Mouse (Mus musculus) stomach, postnatal 0 days (tissue): ENCODE data around the gene Gabrg3. TPM values are rescaled to one million over a fixed set of nuclear protein-coding genes. Genes with fewer than 3 reads are reported as not detected.

Source experiments
- ATAC-seq: fragments of 200-750 bp; cut with Nextera tagmentation; 2 replicates; pipeline ENCODE4 v1.8.0; 2017; ENCODE audit not compliant: low FRiP score, low TSS enrichment
- DNase-seq: peaks from one replicate; pipeline ENCODE4 v3.0.0-alpha.2; 2016; ENCODE audit warnings: low spot score
- H3K27ac ChIP-seq: fragments of 300-500 bp; sonication (generic); replicated peaks from 2 replicates; pipeline ENCODE4 v1.5.1; 2014; ENCODE audit warnings: mild to moderate bottlenecking, control low read depth
- H3K27me3 ChIP-seq: fragments of 300-500 bp; sonication (generic); 2 replicates; pipeline ENCODE4 v1.6.1; 2014; ENCODE audit warnings: low read length; ENCODE audit not compliant: control insufficient read depth, insufficient read depth
- H3K36me3 ChIP-seq: fragments of 300-500 bp; sonication (generic); 2 replicates; pipeline ENCODE4 v1.6.1; 2014; ENCODE audit warnings: low read length, mixed read lengths; ENCODE audit not compliant: control insufficient read depth, insufficient read depth
- H3K4me1 ChIP-seq: fragments of 300-500 bp; sonication (generic); replicated peaks from 2 replicates; pipeline ENCODE4 v1.6.1; 2014; ENCODE audit warnings: antibody characterized with exemption; ENCODE audit not compliant: control insufficient read depth, insufficient read depth
- H3K4me2 ChIP-seq: fragments of 300-500 bp; sonication (generic); replicated peaks from 2 replicates; pipeline ENCODE4 v1.6.1; 2014; ENCODE audit warnings: low read depth, mild to moderate bottlenecking, control low read depth, moderate library complexity
- H3K4me3 ChIP-seq: fragments of 300-500 bp; sonication (generic); 2 replicates; pipeline ENCODE4 v1.5.1; 2014; ENCODE audit warnings: low read depth, low read length, control low read depth
- H3K9ac ChIP-seq: fragments of 300-500 bp; sonication (generic); 2 replicates; pipeline ENCODE4 v1.6.1; 2014; ENCODE audit warnings: mild to moderate bottlenecking, low read length, control low read depth, mixed read lengths
- H3K9me3 ChIP-seq: fragments of 300-500 bp; sonication (generic); 2 replicates; pipeline ENCODE4 v1.6.1; 2016; ENCODE audit warnings: low read length; ENCODE audit not compliant: control insufficient read depth
- CTCF ChIP-seq: IDR thresholded peaks from 2 replicates; pipeline ENCODE4 v1.5.1; 2016; ENCODE audit warnings: antibody characterized with exemption, low read depth, mild to moderate bottlenecking, moderate library complexity
- EP300 ChIP-seq: optimal IDR thresholded peaks from 2 replicates; pipeline ENCODE3; 2016; ENCODE audit warnings: antibody characterized with exemption
- WGBS: fragments of 180-500 bp; shearing (Covaris S2); extraction: QIAGEN DNeasy Blood & Tissue Kit; methylation state at CpG from one replicate; pipeline ENCODE4 v1.1.7; 2014; 5-methylcytosine and 5-hydroxymethylcytosine counted together
- polyA plus RNA-seq: library from polyadenylated mRNA; unstranded; fragments of >200 nt; fragmentation: Nextera tagmentation; extraction: Ambion mirVana; gene quantifications from 2 replicates; pipeline ENCODE4 v1.2.1, GENCODE M21; 2015

Gene Gabrg3
- polyA plus RNA-seq, 1 experiment from 2014 or later: 0.56 TPM

GRCm38 (mm10) chr7:57158211-57158610, 228.8 kb downstream of the Gabrg3 start:
- no peaks in the 10 kb centered on the region for H3K27me3 ChIP-seq
- H3K4me2 ChIP-seq: no peak overlapping the region
- ATAC-seq (no peak), DNase-seq (no peak)
- H3K27ac ChIP-seq: no peak overlapping the region
- no peaks in the 10 kb centered on the region for H3K36me3 ChIP-seq
- no peak overlapping the region for H3K4me3 ChIP-seq
- WGBS: 68% methylated on average over 3 of the region's 3 CpGs
- no peak overlapping the region for H3K9ac ChIP-seq
- no peaks in the 10 kb centered on the region for H3K9me3 ChIP-seq
- TF ChIP-seq CTCF: no peak
- TF ChIP-seq EP300: no peak
- no peaks in the 10 kb centered on the region for H3K4me1 ChIP-seq

DNA sequence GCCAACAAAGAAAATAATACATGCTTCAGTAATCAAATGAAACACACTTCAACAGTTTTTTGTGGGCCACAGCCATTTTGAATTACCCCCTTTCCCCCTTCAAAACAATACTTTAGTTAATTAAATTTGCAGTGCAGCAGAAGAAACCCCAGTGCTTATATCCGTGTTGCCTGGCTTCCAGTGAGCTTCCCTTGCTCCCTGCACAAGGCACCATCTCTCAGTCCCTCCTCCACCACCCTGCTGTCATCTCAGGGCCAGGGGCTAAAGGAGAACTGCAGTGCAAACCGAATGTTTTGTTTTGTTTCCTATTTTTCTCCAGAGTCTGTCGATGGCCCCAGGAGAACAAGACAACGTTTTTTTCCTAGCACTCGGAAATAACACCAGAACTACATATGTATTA, 233.2 kb downstream of the Gabrg3 start:
- H3K27ac ChIP-seq: no peak overlapping the region
- H3K4me2 ChIP-seq: no peak overlapping the region
- no peaks in the 10 kb centered on the region for H3K36me3 ChIP-seq
- no peaks in the 10 kb centered on the region for H3K9me3 ChIP-seq
- H3K9ac ChIP-seq: no peak overlapping the region
- DNase-seq (no peak), ATAC-seq (no peak)
- H3K4me3 ChIP-seq: no peak overlapping the region
- 45% methylated on average over 5 of the region's 5 CpGs for WGBS
- H3K4me1 ChIP-seq: no peaks in the 10 kb centered on the region
- no peak for TF ChIP-seq EP300
- TF ChIP-seq CTCF: no peak
- no peaks in the 10 kb centered on the region for H3K27me3 ChIP-seq

DNA sequence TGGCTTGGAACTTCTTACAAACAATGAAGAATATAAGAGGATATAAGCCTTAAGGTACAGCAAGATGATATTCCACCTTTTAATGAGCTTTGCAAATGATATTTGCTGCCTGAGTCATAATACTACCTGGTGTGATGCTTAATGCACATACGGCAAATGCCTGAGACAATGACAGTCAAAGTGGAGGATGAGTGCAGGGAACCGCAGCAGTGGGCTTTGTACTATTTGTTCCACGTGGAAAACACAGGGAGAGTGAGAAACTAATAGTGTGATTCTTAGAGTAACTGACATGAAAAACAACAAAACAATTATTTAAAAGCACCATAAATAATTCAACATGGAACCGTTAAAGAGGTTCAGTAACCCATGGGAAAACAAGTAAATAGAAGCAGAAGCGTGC, 236.2 kb downstream of the Gabrg3 start:
- Histone ChIP-seq H3K27me3 (no peaks in the 10 kb centered on the region), H3K36me3 (no peaks in the 10 kb centered on the region), H3K4me1 (no peaks in the 10 kb centered on the region), H3K4me3 (no peak overlapping the region), H3K27ac (no peak overlapping the region), H3K9ac (no peak overlapping the region), H3K4me2 (no peak overlapping the region), H3K9me3 (no peaks in the 10 kb centered on the region)
- no peak for DNase-seq
- TF ChIP-seq CTCF (no peak), EP300 (no peak)
- WGBS: 75% methylated on average over 5 of the region's 5 CpGs
- ATAC-seq: no peak

GRCm38 (mm10) chr7:57138072-57138704, 248.8 kb downstream of the Gabrg3 start:
- H3K36me3 ChIP-seq: no peaks in the 10 kb centered on the region
- H3K27ac ChIP-seq: no peak overlapping the region
- H3K4me2 ChIP-seq: no peak overlapping the region
- H3K9me3 ChIP-seq: no peaks in the 10 kb centered on the region
- WGBS: 71% methylated on average over 4 of the region's 4 CpGs
- no peaks in the 10 kb centered on the region for H3K27me3 ChIP-seq
- TF ChIP-seq EP300 (no peak), CTCF (no peak)
- H3K9ac ChIP-seq: no peak overlapping the region
- DNase-seq (no peak), ATAC-seq (no peak)
- no peaks in the 10 kb centered on the region for H3K4me1 ChIP-seq
- H3K4me3 ChIP-seq: no peak overlapping the region

DNA sequence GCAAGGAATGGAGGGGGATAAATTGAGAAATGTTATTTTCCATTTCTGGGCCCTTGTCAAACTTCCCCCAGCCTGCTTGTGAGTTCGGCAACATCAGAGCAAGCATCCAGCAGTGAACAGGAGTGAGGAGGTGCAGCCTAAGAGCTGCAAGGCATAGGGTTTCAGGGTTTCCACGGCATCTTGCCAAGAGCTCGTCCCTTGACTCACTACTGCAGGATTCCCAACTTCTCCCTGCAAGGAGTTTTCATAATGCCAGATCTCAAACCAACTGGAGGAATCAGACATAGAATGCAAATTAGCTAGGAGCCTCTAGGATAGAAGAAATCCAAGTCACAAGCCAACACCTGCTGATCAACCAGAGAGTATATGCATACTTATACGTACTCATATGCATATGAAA, 254.0 kb downstream of the Gabrg3 start:
- H3K4me2 ChIP-seq: no peak overlapping the region
- H3K9me3 ChIP-seq: no peaks in the 10 kb centered on the region
- DNase-seq (no peak), ATAC-seq (no peak)
- H3K4me3 ChIP-seq: no peak overlapping the region
- no peak overlapping the region for H3K9ac ChIP-seq
- no peaks in the 10 kb centered on the region for H3K4me1 ChIP-seq
- H3K27me3 ChIP-seq: no peaks in the 10 kb centered on the region
- WGBS: 80% methylated on average over 4 of the region's 4 CpGs
- no peaks in the 10 kb centered on the region for H3K36me3 ChIP-seq
- TF ChIP-seq EP300 (no peak), CTCF (no peak)
- H3K27ac ChIP-seq: no peak overlapping the region

GRCm38 (mm10) chr7:57132471-57132870, 254.5 kb downstream of the Gabrg3 start:
- ATAC-seq: no peak
- Histone ChIP-seq H3K27ac (no peak overlapping the region), H3K4me2 (no peak overlapping the region), H3K27me3 (no peaks in the 10 kb centered on the region), H3K36me3 (no peaks in the 10 kb centered on the region), H3K4me1 (no peaks in the 10 kb centered on the region), H3K9ac (no peak overlapping the region), H3K4me3 (no peak overlapping the region), H3K9me3 (no peaks in the 10 kb centered on the region)
- TF ChIP-seq EP300: no peak
- no peak for TF ChIP-seq CTCF
- no peak for DNase-seq
- WGBS: 71% methylated on average over 2 of the region's 2 CpGs
